Mouse (Mus musculus): ENCODE measurements at regions not wholly inside any gene's neighbourhood (a gene's known extent, or its start where the extent isn't known, plus 50 kb on each side); places are given as distances from the start of the nearest gene placed in this dataset.
"Not testable (repeated sequence)": the region's sequence is repeated elsewhere in the genome, so short reads cannot be mapped to it uniquely, and the experiment has no call there.

- Histone ChIP-seq H3K27me3 (no peaks in the 10 kb centered on the region), H3K27ac (no peak overlapping the region), H3K36me3 (no peaks in the 10 kb centered on the region), H3K4me1 (replicated peaks) (no peaks in the 10 kb centered on the region), H3K9me3 (replicated peaks) (peaks cover 25% of the 10 kb centered on the region), H3K4me3 (no peak overlapping the region), H3K9ac (no peak overlapping the region), H3K4me2 (no peak overlapping the region)
- ATAC-seq (replicated peaks; ENCODE audit: insufficient number of reproducible peaks, insufficient read depth, low FRiP score, low read depth) = peak; percentile 65
Measured at GRCm38 (mm10) chr13:12864263-12864662, 64.4 kb upstream of the Prl2c3 start.

- not testable (repeated sequence) for ATAC-seq (replicated peaks; ENCODE audit: insufficient number of reproducible peaks, insufficient read depth, low FRiP score, low read depth); H3K27ac ChIP-seq; H3K9ac ChIP-seq; H3K4me2 ChIP-seq; H3K27me3 ChIP-seq; H3K36me3 ChIP-seq; H3K4me3 ChIP-seq; H3K4me1 ChIP-seq (replicated peaks)
- WGBS = 83% methylated on average over 7 of the region's 7 CpGs
- peaks cover 25% of the 10 kb centered on the region for H3K9me3 ChIP-seq (replicated peaks)
Measured at GRCm38 (mm10) chr13:12863542-12863941, 63.7 kb upstream of the Prl2c3 start.

- WGBS = 93% methylated on average over 16 of the region's 17 CpGs
- ATAC-seq (replicated peaks; ENCODE audit: insufficient number of reproducible peaks, insufficient read depth, low FRiP score, low read depth) = not testable (repeated sequence)
Measured at GRCm38 (mm10) chr13:12860954-12861353, 61.1 kb upstream of the Prl2c3 start.

GRCm38 (mm10) chr13:12859930-12860329 is 60.1 kb upstream of the Prl2c3 start:
- H3K27me3 ChIP-seq; H3K4me3 ChIP-seq; ATAC-seq (replicated peaks; ENCODE audit: insufficient number of reproducible peaks, insufficient read depth, low FRiP score, low read depth); H3K9ac ChIP-seq; H3K27ac ChIP-seq; H3K36me3 ChIP-seq; H3K4me1 ChIP-seq (replicated peaks); H3K4me2 ChIP-seq: not testable (repeated sequence)
- WGBS = 88% methylated on average over 19 of the region's 19 CpGs
- peaks cover 32% of the 10 kb centered on the region for H3K9me3 ChIP-seq (replicated peaks)

More at GRCm38 (mm10) chr13:12860954-12861353, 61.1 kb upstream of the Prl2c3 start:
- not testable (repeated sequence) for H3K27ac ChIP-seq; H3K9ac ChIP-seq; H3K4me2 ChIP-seq; H3K4me3 ChIP-seq; H3K27me3 ChIP-seq; H3K4me1 ChIP-seq (replicated peaks); H3K36me3 ChIP-seq
- H3K9me3 ChIP-seq (replicated peaks) = peaks cover 32% of the 10 kb centered on the region

Measured in heart, embryonic 15.5 days (tissue).